Mouse (Mus musculus) heart, postnatal 0 days (tissue): ENCODE data around the gene Chst14.

ENCODE experiments used
- CTCF ChIP-seq: IDR thresholded peaks from 2 replicates; pipeline ENCODE4 v1.5.1; 2016; ENCODE audit warnings: antibody characterized with exemption, control low read depth, low read depth
- EP300 ChIP-seq: IDR thresholded peaks from 2 replicates; pipeline ENCODE4 v1.6.1; 2016; ENCODE audit warnings: antibody characterized with exemption, low read depth

GRCm38 (mm10) chr2:118905433-118906117 lies 20.7 kb upstream of the Chst14 start:
- no peak for TF ChIP-seq CTCF
- TF ChIP-seq EP300, result no peak
